Mouse (Mus musculus): Measurements from ENCODE around the gene Ffar3.

- no peak for TF ChIP-seq EP300 (IDR thresholded peaks at IDR 0.05; ENCODE audit: low read depth)
- TF ChIP-seq CTCF (IDR thresholded peaks at IDR 0.05; ENCODE audit: low read depth): peak; percentile 73
Measured at GRCm38 (mm10) chr7:30859290-30859634, 3.3 kb upstream of the Ffar3 start.

All from heart, postnatal 0 days (tissue).